Mouse (Mus musculus) hindbrain, embryonic 16.5 days (tissue): ENCODE data around the gene Napsa. TPM values are rescaled to one million over a fixed set of nuclear protein-coding genes. Genes with fewer than 3 reads are reported as not detected.

Experiments used
- ATAC-seq: fragments of 200-750 bp; cut with Nextera tagmentation; 2 replicates; pipeline ENCODE4 v1.8.0; 2017; ENCODE audit warnings: moderate TSS enrichment, moderate library complexity
- H3K27ac ChIP-seq: fragments of 300-500 bp; sonication (generic); 2 replicates; pipeline ENCODE4 v1.5.1; 2014; ENCODE audit warnings: low read depth, mild to moderate bottlenecking, control low read depth, low read length, moderate library complexity
- H3K27me3 ChIP-seq: fragments of 300-500 bp; sonication (generic); replicated peaks from 2 replicates; pipeline ENCODE4 v1.6.1; 2014; ENCODE audit warnings: low read length; ENCODE audit not compliant: control insufficient read depth, insufficient read depth
- H3K36me3 ChIP-seq: fragments of 300-500 bp; sonication (generic); 2 replicates; pipeline ENCODE4 v1.6.1; 2014; ENCODE audit warnings: mild to moderate bottlenecking, low read length, moderate library complexity, mixed read lengths; ENCODE audit not compliant: control insufficient read depth, insufficient read depth
- H3K4me1 ChIP-seq: fragments of 300-500 bp; sonication (generic); 2 replicates; pipeline ENCODE4 v1.6.1; 2014; ENCODE audit warnings: low read depth, low read length; ENCODE audit not compliant: control insufficient read depth, insufficient read depth
- H3K4me2 ChIP-seq: fragments of 300-500 bp; sonication (generic); 2 replicates; pipeline ENCODE4 v1.6.1; 2014; ENCODE audit warnings: mild to moderate bottlenecking, low read length, control low read depth, moderate library complexity
- H3K4me3 ChIP-seq: fragments of 300-500 bp; sonication (generic); 2 replicates; pipeline ENCODE4 v1.5.1; 2014; ENCODE audit warnings: mild to moderate bottlenecking, low read length, control low read depth, moderate library complexity
- H3K9ac ChIP-seq: fragments of 300-500 bp; sonication (generic); 2 replicates; pipeline ENCODE4 v1.6.1; 2014; ENCODE audit warnings: low read depth, mild to moderate bottlenecking, control low read depth, low read length, moderate library complexity
- H3K9me3 ChIP-seq: fragments of 300-500 bp; sonication (generic); 2 replicates; pipeline ENCODE4 v1.6.1; 2014; ENCODE audit warnings: mild to moderate bottlenecking, low read length, moderate library complexity; ENCODE audit not compliant: control insufficient read depth
- WGBS: fragments of 180-500 bp; shearing (Covaris S2); extraction: QIAGEN DNeasy Blood & Tissue Kit; methylation state at CpG from one replicate; pipeline ENCODE4 v1.1.7; 2014; 5-methylcytosine and 5-hydroxymethylcytosine counted together
- polyA plus RNA-seq: library from polyadenylated mRNA; unstranded; fragments of >200 nt; fragmentation: Nextera tagmentation; extraction: Ambion mirVana; gene quantifications from 2 replicates; pipeline ENCODE4 v1.2.1, GENCODE M21; 2015

The Napsa gene
- polyA plus RNA-seq, 1 experiment from 2014 or later = 1.6 TPM

- WGBS = 45% methylated on average over 17 of the region's 18 CpGs
- Histone ChIP-seq H3K27ac (no peak overlapping the region), H3K9ac (no peak overlapping the region), H3K36me3 (no peaks in the 10 kb centered on the region), H3K4me3 (no peak overlapping the region), H3K4me1 (no peaks in the 10 kb centered on the region), H3K27me3 (no peaks in the 10 kb centered on the region; the same call in 1 of the 2 replicates), H3K9me3 (peaks cover 11% of the 10 kb centered on the region; the same call in 1 of the 2 replicates), H3K4me2 (no peak overlapping the region)
- ATAC-seq = 0 out of 2 replicates have a peak, but pooled peaks have one; percentile 34
These were observed 51.7 kb downstream of the Napsa start for GRCm38 (mm10) chr7:44623714-44624542.

DNA sequence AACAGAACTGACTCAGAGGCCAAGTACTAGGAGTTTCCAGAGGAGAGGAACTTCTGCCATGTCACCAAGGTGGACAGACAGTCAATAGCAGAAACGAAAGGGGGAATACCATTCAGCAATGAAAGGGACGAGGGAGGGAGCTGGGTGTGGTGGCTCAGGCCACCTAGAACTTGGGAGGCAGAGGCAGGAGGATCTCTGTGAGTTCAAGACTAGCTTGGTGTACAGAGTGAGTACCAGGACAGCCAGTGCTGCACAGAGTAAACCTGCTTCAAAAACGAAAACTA lies 52.3 kb downstream of the Napsa start:
- no peak overlapping the region for H3K4me3 ChIP-seq
- no peak for ATAC-seq

GRCm38 (mm10) chr7:44624828-44625227 lies 52.6 kb downstream of the Napsa start:
- H3K4me2 ChIP-seq = no peak overlapping the region
- H3K9me3 ChIP-seq = peaks cover 7% of the 10 kb centered on the region; the same call in 1 of the 2 replicates
- no peaks in the 10 kb centered on the region; the same call in 1 of the 2 replicates for H3K27me3 ChIP-seq
- WGBS = 71% methylated on average over 14 of the region's 14 CpGs
- no peaks in the 10 kb centered on the region for H3K36me3 ChIP-seq
- H3K4me1 ChIP-seq = no peaks in the 10 kb centered on the region
- no peak for ATAC-seq
- H3K27ac ChIP-seq = no peak overlapping the region
- no peak overlapping the region for H3K4me3 ChIP-seq
- H3K9ac ChIP-seq = no peak overlapping the region

More for the DNA sequence above, 52.3 kb downstream of the Napsa start:
- no peaks in the 10 kb centered on the region; the same call in 1 of the 2 replicates for H3K27me3 ChIP-seq
- no peaks in the 10 kb centered on the region for H3K4me1 ChIP-seq
- H3K9me3 ChIP-seq = peaks cover 11% of the 10 kb centered on the region; the same call in 1 of the 2 replicates
- H3K36me3 ChIP-seq = no peaks in the 10 kb centered on the region
- 89% methylated on average over 3 of the region's 3 CpGs for WGBS
- H3K4me2 ChIP-seq = no peak overlapping the region
- H3K27ac ChIP-seq = no peak overlapping the region
- H3K9ac ChIP-seq = no peak overlapping the region

DNA sequence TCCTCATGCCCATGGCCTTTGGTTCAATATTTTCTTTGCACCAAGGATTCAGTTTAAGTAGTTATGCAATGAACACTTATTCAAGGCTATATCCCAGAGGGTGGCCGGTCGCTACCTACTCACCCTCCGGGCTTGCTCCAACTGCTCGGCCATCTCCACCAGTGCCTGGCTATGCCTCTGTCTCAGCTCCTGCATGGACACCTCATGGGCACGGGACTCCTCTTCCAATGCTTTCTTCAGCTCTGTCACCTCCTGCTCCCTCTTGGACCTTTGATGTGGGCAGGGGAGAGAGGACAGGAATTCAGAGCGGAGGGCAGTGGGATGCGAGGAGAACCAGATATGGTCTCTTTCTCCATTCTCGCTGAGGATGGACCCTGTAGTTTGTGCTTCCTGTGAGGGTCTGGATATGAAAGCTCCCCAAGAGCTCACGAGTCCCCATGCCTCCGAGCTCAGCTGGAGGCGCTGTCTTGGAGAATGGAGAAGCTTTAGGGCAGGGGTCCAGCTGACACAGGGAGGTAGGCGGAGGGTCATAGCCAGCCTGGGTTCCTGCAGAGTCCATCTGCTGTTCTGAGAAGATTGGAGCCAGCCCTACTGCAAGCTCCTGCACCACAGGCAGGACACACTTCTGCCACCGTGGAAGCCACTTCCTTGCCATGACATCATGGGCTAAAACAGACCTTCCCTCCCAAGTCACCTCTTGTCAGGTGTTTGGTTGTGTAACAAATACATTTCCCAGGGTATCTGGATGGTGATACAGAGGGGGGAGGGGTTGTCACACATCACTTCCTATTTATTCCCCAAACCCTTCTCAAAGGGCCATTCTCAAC lies 53.3 kb downstream of the Napsa start:
- H3K36me3 ChIP-seq = no peaks in the 10 kb centered on the region
- 86% methylated on average over 13 of the region's 13 CpGs for WGBS

GRCm38 (mm10) chr7:44626068-44626385 lies 53.8 kb downstream of the Napsa start:
- Histone ChIP-seq H3K4me1 (no peaks in the 10 kb centered on the region), H3K27ac (no peak overlapping the region), H3K36me3 (no peaks in the 10 kb centered on the region), H3K9me3 (0 out of 2 replicates have a peak, but pooled peaks cover 4% of the 10 kb centered on the region), H3K4me2 (no peak overlapping the region), H3K9ac (no peak overlapping the region), H3K4me3 (no peak overlapping the region), H3K27me3 (no peaks in the 10 kb centered on the region; the same call in 1 of the 2 replicates)
- no peak for ATAC-seq
- 70% methylated on average over 1 of the region's 1 CpGs for WGBS

More for the DNA sequence above, 53.3 kb downstream of the Napsa start:
- Histone ChIP-seq H3K9ac (no peak overlapping the region), H3K9me3 (0 out of 2 replicates have a peak, but pooled peaks cover 4% of the 10 kb centered on the region), H3K4me1 (no peaks in the 10 kb centered on the region), H3K27me3 (no peaks in the 10 kb centered on the region; the same call in 1 of the 2 replicates), H3K27ac (no peak overlapping the region), H3K4me3 (no peak overlapping the region), H3K4me2 (no peak overlapping the region)
- ATAC-seq = no peak

DNA sequence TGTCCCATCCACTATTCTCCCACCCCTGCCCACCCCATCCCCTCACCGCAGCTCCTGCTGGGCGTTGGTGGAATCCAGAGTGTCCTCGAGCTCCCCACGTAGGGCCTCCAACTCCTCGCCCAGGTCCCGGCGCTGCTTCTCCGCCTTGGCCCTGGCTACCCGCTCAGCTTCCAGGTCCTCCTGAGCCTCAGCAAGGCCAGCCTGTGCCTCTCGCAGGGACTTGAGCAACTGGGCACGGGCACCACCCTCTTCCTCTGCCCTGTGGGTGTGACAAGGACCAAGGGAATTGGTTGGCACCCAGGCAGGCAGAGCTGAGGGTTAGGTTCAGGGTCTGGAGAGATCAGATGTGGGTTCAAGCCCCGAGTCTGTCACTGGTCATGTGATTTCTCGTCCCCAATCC lies 54.8 kb downstream of the Napsa start:
- no peaks in the 10 kb centered on the region for H3K4me1 ChIP-seq
- H3K36me3 ChIP-seq = no peaks in the 10 kb centered on the region
- H3K27me3 ChIP-seq = no peaks in the 10 kb centered on the region; the same call in 1 of the 2 replicates
- no peak for ATAC-seq
- 0 out of 2 replicates have a peak, but pooled peaks cover 4% of the 10 kb centered on the region for H3K9me3 ChIP-seq
- no peak overlapping the region for H3K4me2 ChIP-seq
- 87% methylated on average over 13 of the region's 13 CpGs for WGBS
- no peak overlapping the region for H3K9ac ChIP-seq
- H3K4me3 ChIP-seq = no peak overlapping the region
- no peak overlapping the region for H3K27ac ChIP-seq

DNA sequence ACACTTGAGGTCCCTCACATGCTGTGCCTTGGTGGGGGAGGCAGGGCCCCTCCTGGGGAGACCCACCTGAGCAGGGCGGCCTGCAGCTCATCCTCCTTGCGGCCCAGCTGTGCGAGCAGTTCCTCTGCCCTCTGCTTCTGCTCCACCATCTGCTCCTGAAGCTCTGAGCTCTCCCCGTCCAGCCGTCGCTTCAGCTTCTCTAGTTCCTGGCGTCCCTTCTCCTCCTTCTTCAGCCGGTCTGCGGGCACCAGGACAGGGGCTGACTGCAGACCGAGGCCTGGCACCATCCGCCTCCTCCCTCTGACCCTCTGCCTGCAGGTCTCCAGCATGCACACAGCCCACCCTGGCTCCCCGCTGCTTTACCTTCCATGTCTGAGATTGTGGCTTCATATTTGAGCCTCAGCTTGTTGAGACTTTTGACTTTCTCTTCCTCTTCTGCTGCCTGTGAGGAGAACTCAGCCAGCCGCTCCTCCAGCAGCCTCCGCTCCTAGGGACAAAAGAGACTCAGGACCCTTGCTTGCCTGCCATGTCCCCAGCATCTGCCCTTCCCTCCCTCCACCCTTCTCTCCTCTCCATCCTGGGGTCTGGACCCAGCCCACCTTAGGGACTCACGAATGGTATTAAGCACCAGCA lies 56.3 kb downstream of the Napsa start:
- Histone ChIP-seq H3K4me2 (no peak overlapping the region), H3K4me1 (no peaks in the 10 kb centered on the region), H3K27me3 (no peaks in the 10 kb centered on the region; the same call in 1 of the 2 replicates), H3K27ac (no peak overlapping the region), H3K36me3 (no peaks in the 10 kb centered on the region), H3K4me3 (no peak overlapping the region), H3K9me3 (no peaks in the 10 kb centered on the region), H3K9ac (no peak overlapping the region)
- no peak for ATAC-seq
- WGBS = 82% methylated on average over 15 of the region's 15 CpGs

GRCm38 (mm10) chr7:44630437-44630836 lies 58.3 kb downstream of the Napsa start:
- Histone ChIP-seq H3K4me1 (no peaks in the 10 kb centered on the region), H3K4me2 (no peak overlapping the region), H3K9me3 (no peaks in the 10 kb centered on the region), H3K27ac (no peak overlapping the region), H3K4me3 (no peak overlapping the region), H3K27me3 (no peaks in the 10 kb centered on the region; the same call in 1 of the 2 replicates), H3K9ac (no peak overlapping the region), H3K36me3 (no peaks in the 10 kb centered on the region)
- 85% methylated on average over 13 of the region's 13 CpGs for WGBS
- no peak for ATAC-seq

DNA sequence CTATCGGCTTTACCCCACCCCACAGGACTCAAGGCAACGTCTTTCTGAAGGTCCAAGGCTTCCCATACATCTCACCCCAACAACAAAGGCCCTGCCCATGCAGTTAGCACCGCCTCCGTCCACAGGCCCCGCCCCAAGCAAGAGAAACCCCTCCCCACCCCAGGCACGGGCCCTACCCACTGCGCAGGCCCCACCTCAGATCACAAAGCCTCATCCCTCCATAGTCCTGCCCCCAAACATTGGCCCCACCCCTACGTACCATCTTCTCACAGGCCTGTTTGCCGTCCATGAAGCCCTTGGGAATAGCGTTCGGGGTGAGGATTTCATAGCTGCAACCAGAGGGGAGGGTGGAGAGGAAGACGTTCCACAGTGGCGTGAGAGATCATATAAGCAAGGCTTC lies 60.5 kb downstream of the Napsa start:
- H3K27ac ChIP-seq = no peak overlapping the region
- H3K9me3 ChIP-seq = no peaks in the 10 kb centered on the region
- no peak overlapping the region for H3K4me2 ChIP-seq
- H3K4me1 ChIP-seq = no peaks in the 10 kb centered on the region
- ATAC-seq = no peak
- peaks cover 2% of the 10 kb centered on the region; the same call in 1 of the 2 replicates for H3K27me3 ChIP-seq
- WGBS = 28% methylated on average over 13 of the region's 13 CpGs
- H3K36me3 ChIP-seq = no peaks in the 10 kb centered on the region
- no peak overlapping the region for H3K9ac ChIP-seq
- H3K4me3 ChIP-seq = no peak overlapping the region
